Mouse (Mus musculus) ES-E14 (cell line): ENCODE measurements around the gene Gm36028.

Experiments
- CHD2 ChIP-seq: IDR thresholded peaks from 2 replicates; pipeline ENCODE4 v1.6.1; 2014; ENCODE audit warnings: mild to moderate bottlenecking, low read depth, low read length, inconsistent platforms
- HCFC1 ChIP-seq: IDR thresholded peaks from 2 replicates; pipeline ENCODE4 v1.6.1; 2012; ENCODE audit warnings: low read length, inconsistent platforms, borderline replicate concordance; ENCODE audit not compliant: insufficient read depth
- ZC3H11A ChIP-seq: IDR thresholded peaks from 2 replicates; pipeline ENCODE4 v1.6.1; 2012; ENCODE audit warnings: low read depth, mild to moderate bottlenecking, inconsistent platforms, low read length, borderline replicate concordance
- ZNF384 ChIP-seq: IDR thresholded peaks from 2 replicates; pipeline ENCODE4 v1.6.1; 2012; ENCODE audit warnings: low read depth, low read length, inconsistent platforms

GRCm38 (mm10) chr16:37892667-37893066 is 31.7 kb upstream of the Gm36028 start:
- TF ChIP-seq CHD2 = no peak
- TF ChIP-seq ZC3H11A = no peak
- no peak for TF ChIP-seq ZNF384
- TF ChIP-seq HCFC1 = no peak
